Mouse (Mus musculus) hindbrain, embryonic 11.5 days (tissue): ENCODE results near the gene Slc7a1. TPM values are rescaled to one million over a fixed set of nuclear protein-coding genes. Genes with fewer than 3 reads are reported as not detected.
A peak's percentile ranks its signal among the peaks of the same experiment; 100 is the strongest.

Experiments used
- ATAC-seq: fragments of 200-750 bp; cut with Nextera tagmentation; 2 replicates; pipeline ENCODE4 v1.8.0; 2017; ENCODE audit warnings: mild to moderate bottlenecking, moderate TSS enrichment, moderate library complexity; ENCODE audit not compliant: low FRiP score
- DNase-seq: peaks from one replicate; pipeline ENCODE4 v3.0.0-alpha.2; 2015; ENCODE audit warnings: low spot score
- H3K27ac ChIP-seq: fragments of 300-500 bp; sonication (generic); 2 replicates; pipeline ENCODE4 v1.5.1; 2014; ENCODE audit warnings: mild to moderate bottlenecking, low read depth, low read length
- H3K27me3 ChIP-seq: fragments of 300-500 bp; sonication (generic); 2 replicates; pipeline ENCODE4 v1.6.1; 2014; ENCODE audit warnings: mild to moderate bottlenecking, low read length, moderate library complexity, mixed read lengths; ENCODE audit not compliant: control insufficient read depth, insufficient read depth
- H3K36me3 ChIP-seq: fragments of 300-500 bp; sonication (generic); 2 replicates; pipeline ENCODE4 v1.6.1; 2014; ENCODE audit warnings: mild to moderate bottlenecking, low read length, moderate library complexity, mixed read lengths; ENCODE audit not compliant: control insufficient read depth, insufficient read depth
- H3K4me1 ChIP-seq: fragments of 300-500 bp; sonication (generic); replicated peaks from 2 replicates; pipeline ENCODE4 v1.6.1; 2014; ENCODE audit warnings: low read length, mixed read lengths; ENCODE audit not compliant: control insufficient read depth, insufficient read depth
- H3K4me2 ChIP-seq: fragments of 300-500 bp; sonication (generic); replicated peaks from 2 replicates; pipeline ENCODE4 v1.6.1; 2014; ENCODE audit warnings: mild to moderate bottlenecking, low read depth, low read length
- H3K4me3 ChIP-seq: fragments of 300-500 bp; sonication (generic); 2 replicates; pipeline ENCODE4 v1.5.1; 2014; ENCODE audit warnings: low read depth, low read length
- H3K9ac ChIP-seq: fragments of 300-500 bp; sonication (generic); 2 replicates; pipeline ENCODE4 v1.6.1; 2014; ENCODE audit warnings: low read depth, low read length
- H3K9me3 ChIP-seq: fragments of 300-500 bp; sonication (generic); 2 replicates; pipeline ENCODE4 v1.6.1; 2016; ENCODE audit warnings: low read length; ENCODE audit not compliant: control insufficient read depth
- WGBS: fragments of 180-500 bp; shearing (Covaris S2); extraction: QIAGEN DNeasy Blood & Tissue Kit; methylation state at CpG from one replicate; pipeline ENCODE4 v1.1.7; 2014; 5-methylcytosine and 5-hydroxymethylcytosine counted together
- polyA plus RNA-seq: library from polyadenylated mRNA; unstranded; fragments of >200 nt; fragmentation: Nextera tagmentation; extraction: Ambion mirVana; gene quantifications from 2 replicates; pipeline ENCODE4 v1.2.1, GENCODE M21; 2014

Slc7a1 gene
- polyA plus RNA-seq, 1 experiment from 2014 or later: 20.9 TPM

GRCm38 (mm10) chr5:148377439-148378231 is 22.1 kb downstream of the Slc7a1 start:
- Histone ChIP-seq H3K9ac (no peak overlapping the region), H3K9me3 (no peaks in the 10 kb centered on the region), H3K36me3 (no peaks in the 10 kb centered on the region), H3K27me3 (no peaks in the 10 kb centered on the region), H3K4me2 (no peak overlapping the region), H3K4me3 (no peak overlapping the region), H3K27ac (no peak overlapping the region), H3K4me1 (no peaks in the 10 kb centered on the region)
- no peak for DNase-seq
- WGBS: 93% methylated on average over 17 of the region's 17 CpGs
- no peak for ATAC-seq

GRCm38 (mm10) chr5:148376358-148376757 is 23.3 kb downstream of the Slc7a1 start:
- H3K4me1 ChIP-seq: no peaks in the 10 kb centered on the region
- ATAC-seq (no peak), DNase-seq (no peak)
- no peaks in the 10 kb centered on the region for H3K36me3 ChIP-seq
- H3K4me3 ChIP-seq: no peak overlapping the region
- no peak overlapping the region for H3K4me2 ChIP-seq
- H3K27ac ChIP-seq: no peak overlapping the region
- no peaks in the 10 kb centered on the region for H3K9me3 ChIP-seq
- H3K27me3 ChIP-seq: no peaks in the 10 kb centered on the region
- no peak overlapping the region for H3K9ac ChIP-seq
- 95% methylated on average over 8 of the region's 8 CpGs for WGBS

GRCm38 (mm10) chr5:148375480-148375879 is 24.2 kb downstream of the Slc7a1 start:
- Histone ChIP-seq H3K9ac (no peak overlapping the region), H3K27ac (no peak overlapping the region), H3K9me3 (no peaks in the 10 kb centered on the region), H3K4me2 (no peak overlapping the region), H3K4me3 (no peak overlapping the region), H3K4me1 (no peaks in the 10 kb centered on the region), H3K27me3 (no peaks in the 10 kb centered on the region), H3K36me3 (no peaks in the 10 kb centered on the region)
- DNase-seq (no peak), ATAC-seq (no peak)
- WGBS: 74% methylated on average over 12 of the region's 12 CpGs

GRCm38 (mm10) chr5:148373092-148373685 is 26.5 kb downstream of the Slc7a1 start:
- no peak overlapping the region for H3K9ac ChIP-seq
- no peak overlapping the region for H3K27ac ChIP-seq
- WGBS: 89% methylated on average over 9 of the region's 9 CpGs
- ATAC-seq (no peak), DNase-seq (no peak)
- no peaks in the 10 kb centered on the region for H3K36me3 ChIP-seq
- no peaks in the 10 kb centered on the region for H3K9me3 ChIP-seq
- H3K4me3 ChIP-seq: no peak overlapping the region
- H3K4me2 ChIP-seq: no peak overlapping the region
- H3K27me3 ChIP-seq: no peaks in the 10 kb centered on the region
- no peaks in the 10 kb centered on the region for H3K4me1 ChIP-seq

DNA sequence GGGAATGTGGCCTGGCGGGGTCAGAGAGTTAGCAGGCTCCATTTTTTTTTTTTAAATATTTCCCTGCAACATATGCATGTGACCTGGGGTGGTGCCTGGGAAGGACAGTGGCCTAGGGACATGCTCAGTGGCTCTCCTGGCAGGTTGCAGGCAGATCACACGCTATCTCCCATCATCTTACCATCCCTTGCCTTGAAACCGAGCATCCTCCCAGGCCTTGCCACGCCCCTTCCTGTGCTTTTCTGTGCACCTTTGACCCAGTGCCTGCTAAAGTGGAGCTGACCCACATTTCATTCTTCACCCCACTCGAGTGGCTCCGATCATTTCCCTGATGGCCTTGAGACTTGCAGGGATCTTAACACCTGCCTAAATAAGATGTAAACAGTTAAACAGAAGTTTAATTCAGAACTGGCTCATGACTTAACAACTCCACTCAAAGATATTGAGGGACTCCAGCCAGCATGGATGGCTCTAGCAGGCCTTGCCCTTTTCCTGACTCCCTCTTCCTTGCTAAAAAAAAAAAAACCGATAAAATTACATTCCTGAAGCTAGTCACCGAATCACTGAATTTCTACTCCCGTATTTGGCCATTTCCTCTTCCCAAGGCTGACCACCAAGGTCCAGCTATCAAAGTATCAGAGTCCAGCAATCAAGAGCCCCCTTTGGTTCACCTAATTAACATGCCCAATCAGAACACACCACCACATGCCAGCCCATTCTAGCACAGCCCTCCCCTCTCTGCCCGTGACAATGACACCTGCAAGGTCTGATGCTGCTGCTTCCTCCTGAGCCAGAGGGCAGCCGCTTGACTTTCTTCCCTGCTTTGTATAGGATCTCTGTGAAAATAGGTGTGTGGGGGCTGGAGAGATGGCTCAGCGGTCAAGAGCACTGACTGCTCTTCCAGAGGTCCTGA is 27.4 kb downstream of the Slc7a1 start:
- WGBS: 89% methylated on average over 12 of the region's 12 CpGs
- Histone ChIP-seq H3K9ac (no peak overlapping the region), H3K4me3 (no peak overlapping the region), H3K4me2 (no peak overlapping the region), H3K27ac (no peak overlapping the region), H3K27me3 (no peaks in the 10 kb centered on the region), H3K9me3 (no peaks in the 10 kb centered on the region), H3K36me3 (no peaks in the 10 kb centered on the region), H3K4me1 (no peaks in the 10 kb centered on the region)
- ATAC-seq (no peak), DNase-seq (no peak)

GRCm38 (mm10) chr5:148371375-148371774 is 28.3 kb downstream of the Slc7a1 start:
- 96% methylated on average over 9 of the region's 9 CpGs for WGBS
- H3K9ac ChIP-seq: no peak overlapping the region
- DNase-seq: no peak
- H3K27me3 ChIP-seq: no peaks in the 10 kb centered on the region
- H3K27ac ChIP-seq: no peak overlapping the region
- no peak for ATAC-seq
- H3K36me3 ChIP-seq: no peaks in the 10 kb centered on the region
- H3K4me3 ChIP-seq: no peak overlapping the region
- H3K4me1 ChIP-seq: no peaks in the 10 kb centered on the region
- H3K4me2 ChIP-seq: no peak overlapping the region
- H3K9me3 ChIP-seq: no peaks in the 10 kb centered on the region

DNA sequence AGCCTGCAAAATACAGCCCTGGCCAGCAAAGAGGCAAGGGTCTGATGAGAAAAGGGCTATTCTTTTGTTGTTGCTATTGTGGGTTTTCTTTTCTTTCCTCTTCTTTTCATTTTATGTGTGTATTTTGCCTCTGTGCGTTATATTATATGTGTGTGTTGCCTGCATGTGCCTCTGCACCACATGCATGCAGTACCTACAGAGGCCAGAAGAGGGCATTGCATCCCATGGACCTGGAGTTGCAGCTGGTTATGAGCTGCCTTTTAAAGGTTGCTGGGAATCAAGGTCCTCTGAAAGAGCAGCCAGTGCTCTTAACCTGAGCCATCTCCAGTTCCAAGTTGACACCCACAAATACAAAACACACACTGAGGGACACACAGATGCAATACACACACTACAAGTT is 29.1 kb downstream of the Slc7a1 start:
- Histone ChIP-seq H3K9ac (no peak overlapping the region), H3K27ac (no peak overlapping the region), H3K4me1 (no peaks in the 10 kb centered on the region), H3K36me3 (no peaks in the 10 kb centered on the region), H3K4me3 (no peak overlapping the region), H3K9me3 (no peaks in the 10 kb centered on the region), H3K27me3 (no peaks in the 10 kb centered on the region), H3K4me2 (no peak overlapping the region)
- WGBS: 91% methylated on average over 1 of the region's 1 CpGs
- ATAC-seq: no peak
- peak; percentile 37 for DNase-seq

DNA sequence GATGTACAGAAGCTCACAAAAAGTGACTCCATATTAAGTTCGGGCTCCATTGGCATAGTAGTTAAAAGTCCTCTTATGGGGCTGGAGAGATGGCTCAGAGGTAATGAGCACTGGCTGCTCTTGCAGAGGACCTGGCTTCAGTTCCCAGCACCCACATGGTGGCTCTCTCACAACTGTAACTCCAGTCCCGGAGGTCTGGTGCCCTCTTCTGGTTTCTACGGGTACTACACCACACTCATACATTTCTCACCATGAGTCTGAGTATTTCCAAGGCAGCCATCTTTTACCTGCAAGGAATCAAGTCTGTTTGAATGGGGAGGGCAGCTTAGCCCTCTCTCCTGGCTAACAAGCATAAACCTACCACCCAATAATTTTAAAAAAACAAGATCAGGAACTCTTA is 30.5 kb downstream of the Slc7a1 start:
- Histone ChIP-seq H3K27ac (no peak overlapping the region), H3K27me3 (no peaks in the 10 kb centered on the region), H3K4me1 (no peaks in the 10 kb centered on the region), H3K4me3 (no peak overlapping the region), H3K9me3 (no peaks in the 10 kb centered on the region), H3K9ac (no peak overlapping the region), H3K36me3 (no peaks in the 10 kb centered on the region), H3K4me2 (no peak overlapping the region)
- no peak for ATAC-seq
- no peak for DNase-seq
- WGBS: 93% methylated on average over 3 of the region's 3 CpGs
